Mouse (Mus musculus) thymus, adult 2 months (tissue): ENCODE measurements around the gene Spata3.

Source experiments
- CTCF ChIP-seq: fragments of 200-500 bp; IDR thresholded peaks from 2 replicates; pipeline ENCODE4 v1.5.1; 2012; ENCODE audit warnings: mild to moderate bottlenecking, control low read depth, low read length, moderate library complexity, borderline replicate concordance; ENCODE audit not compliant: control insufficient read depth, poor library complexity, insufficient read depth; ENCODE audit errors: extremely low read depth
- POLR2A ChIP-seq: fragments of 200-500 bp; IDR thresholded peaks from 2 replicates; pipeline ENCODE4 v1.6.1; 2012; ENCODE audit warnings: mild to moderate bottlenecking, low read length, control low read depth, moderate library complexity; ENCODE audit not compliant: control insufficient read depth, poor library complexity, insufficient read depth; ENCODE audit errors: extremely low read depth

DNA sequence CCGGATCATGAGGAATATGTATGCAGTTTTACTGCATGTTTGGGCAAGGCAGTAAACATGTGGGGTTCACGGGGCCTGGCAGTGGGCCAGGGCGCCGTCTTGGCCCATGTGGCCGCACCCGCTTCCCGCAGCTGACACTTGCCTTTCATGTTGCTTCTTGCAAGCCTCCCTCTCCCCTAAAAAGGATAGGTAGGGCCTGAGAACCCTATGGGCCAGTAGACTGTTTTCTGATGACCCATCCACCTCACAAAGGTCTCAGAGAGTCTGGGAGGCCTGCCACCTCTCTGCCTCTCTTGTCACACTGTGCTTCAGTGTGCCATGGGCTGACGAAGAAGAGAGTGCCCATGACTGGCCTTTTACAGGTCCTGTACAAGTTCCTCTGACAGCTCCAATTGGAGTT lies at the start of gene Spata3:
- TF ChIP-seq CTCF (no peak), POLR2A (no peak)
